30 mouse cellular contexts compared by ENCODE assay signal in genomic region chr2:170630553-170630952, GRCm38 (mm10). TPM values are rescaled to one million over a fixed set of nuclear protein-coding genes. Genes with fewer than 3 reads are reported as not detected.
"Had no signal": no experiment of that assay in that cellular context is flagged by ENCODE, and none has a peak within 500 bp of the region (broad histone marks: within the 10 kb centered on the region; RNA-seq: fewer than 3 reads in every experiment).

No protein-coding gene starts in this region.

- ATAC-seq: hindbrain, postnatal 0 days; intestine, embryonic 16.5 days; liver, embryonic 12.5 days had no signal

- H3K9ac ChIP-seq: heart, embryonic 13.5 days; heart, embryonic 15.5 days; hindbrain, embryonic 13.5 days; hindbrain, embryonic 15.5 days; limb, embryonic 13.5 days; limb, embryonic 15.5 days; liver, embryonic 12.5 days; liver, embryonic 14.5 days had no signal

- H3K4me3 ChIP-seq: heart, embryonic 10.5 days; heart, embryonic 13.5 days; heart, embryonic 15.5 days; hindbrain, embryonic 13.5 days; hindbrain, embryonic 15.5 days; limb, embryonic 13.5 days; limb, embryonic 15.5 days; liver, embryonic 12.5 days had no signal

- H3K4me1 ChIP-seq: heart, embryonic 10.5 days; liver, embryonic 12.5 days had no signal

- H3K27me3 ChIP-seq: heart, embryonic 13.5 days; heart, embryonic 15.5 days; hindbrain, embryonic 13.5 days; hindbrain, embryonic 15.5 days; limb, embryonic 13.5 days; limb, embryonic 15.5 days; liver, embryonic 12.5 days had no signal

- H3K9me3 ChIP-seq: heart, embryonic 10.5 days; heart, embryonic 13.5 days; heart, embryonic 15.5 days; hindbrain, embryonic 13.5 days; hindbrain, embryonic 15.5 days; limb, embryonic 13.5 days; limb, embryonic 15.5 days had no signal

- H3K4me2 ChIP-seq: heart, embryonic 13.5 days; heart, embryonic 15.5 days; hindbrain, embryonic 13.5 days; hindbrain, embryonic 15.5 days; limb, embryonic 13.5 days; limb, embryonic 15.5 days; liver, embryonic 12.5 days had no signal

- H3K36me3 ChIP-seq: heart, embryonic 10.5 days; heart, embryonic 13.5 days; heart, embryonic 15.5 days; hindbrain, embryonic 13.5 days; hindbrain, embryonic 15.5 days; limb, embryonic 13.5 days; limb, embryonic 15.5 days; liver, embryonic 12.5 days had no signal

- DNase-seq: gastrocnemius, postnatal 14 days; gastrocnemius, postnatal 36 days; heart, adult 18-20 months; heart, postnatal 14 days; heart, postnatal 36 days; kidney, adult 11 months; kidney, adult 2 months; kidney, postnatal 14 days; kidney, postnatal 36 days; layer of hippocampus, adult 9-11 months; layer of hippocampus, postnatal 36 days; left cerebral cortex, postnatal 4 days had no signal

- H3K27ac ChIP-seq: heart, embryonic 10.5 days; heart, embryonic 13.5 days; heart, embryonic 15.5 days; hindbrain, embryonic 13.5 days; hindbrain, embryonic 15.5 days; hindbrain, postnatal 0 days; limb, embryonic 13.5 days; limb, embryonic 15.5 days; liver, embryonic 12.5 days; liver, embryonic 14.5 days had no signal

RNA-seq across cellular contexts. Expression of gene 4930470P17Rik, which starts 28.7 kb away (rescaled TPM):
- polyA plus RNA-seq: gonadal fat pad, adult 2 months; heart, embryonic 10.5 days; heart, embryonic 13.5 days; heart, embryonic 15.5 days; heart, postnatal 0 days; hindbrain, embryonic 11.5 days; hindbrain, embryonic 13.5 days; intestine, embryonic 14.5 days; intestine, embryonic 16.5 days; kidney, adult 2 months; large intestine, adult 2 months; limb, embryonic 11.5 days; limb, embryonic 13.5 days; limb, embryonic 15.5 days; liver, adult 2 months; liver, embryonic 12.5 days; liver, embryonic 14.5 days had no signal
